Mouse (Mus musculus): ENCODE data around the gene Ndufb4. TPM values are rescaled to one million over a fixed set of nuclear protein-coding genes. Genes with fewer than 3 reads are reported as not detected.

The Ndufb4 gene
- total and polyA plus RNA-seq, 2 experiments from 2014 or later, result 32.3 to 90.7 TPM

- Histone ChIP-seq H3K4me2 (ENCODE audit: low read depth, low read length, poor library complexity, severe bottlenecking) (no peak overlapping the region), H3K36me3 (ENCODE audit: insufficient read depth, low read length) (no peaks in the 10 kb centered on the region), H3K27ac (ENCODE audit: low read depth, low read length) (no peak overlapping the region), H3K4me1 (ENCODE audit: insufficient read depth, low read length) (peaks cover 18% of the 10 kb centered on the region; the same call in 1 of the 2 replicates), H3K4me3 (ENCODE audit: low read depth, low read length) (no peak overlapping the region), H3K9me3 (ENCODE audit: low read length) (no peaks in the 10 kb centered on the region), H3K9ac (replicated peaks; ENCODE audit: low read length, poor library complexity, severe bottlenecking) (no peak overlapping the region), H3K27me3 (ENCODE audit: insufficient read depth, low read length) (no peaks in the 10 kb centered on the region)
- WGBS, result 62% methylated on average over 14 of the region's 14 CpGs
- no peak for ATAC-seq (ENCODE audit: low FRiP score)
- TF ChIP-seq CTCF (IDR thresholded peaks at IDR 0.05), result no peak
- no peak for DNase-seq (ENCODE audit: low spot score)
These were observed 33.2 kb upstream of the Ndufb4 start for GRCm38 (mm10) chr16:37687301-37687980.

- Histone ChIP-seq H3K4me3 (ENCODE audit: low read depth, low read length) (no peak overlapping the region), H3K9ac (replicated peaks; ENCODE audit: low read length, poor library complexity, severe bottlenecking) (no peak overlapping the region), H3K9me3 (ENCODE audit: low read length) (no peaks in the 10 kb centered on the region), H3K36me3 (ENCODE audit: insufficient read depth, low read length) (no peaks in the 10 kb centered on the region), H3K4me2 (ENCODE audit: low read depth, low read length, poor library complexity, severe bottlenecking) (no peak overlapping the region), H3K4me1 (ENCODE audit: insufficient read depth, low read length) (peaks cover 18% of the 10 kb centered on the region; the same call in 1 of the 2 replicates), H3K27ac (ENCODE audit: low read depth, low read length) (0 out of 2 replicates have a peak overlapping the region, but pooled peaks have one; percentile 13), H3K27me3 (ENCODE audit: insufficient read depth, low read length) (no peaks in the 10 kb centered on the region)
- DNase-seq (ENCODE audit: low spot score) (no peak), ATAC-seq (ENCODE audit: low FRiP score) (no peak)
- 60% methylated on average over 12 of the region's 12 CpGs for WGBS
- TF ChIP-seq CTCF (IDR thresholded peaks at IDR 0.05), result no peak
These were observed 32.6 kb upstream of the Ndufb4 start for GRCm38 (mm10) chr16:37686834-37687233.

GRCm38 (mm10) chr16:37685946-37686600 lies 31.8 kb upstream of the Ndufb4 start:
- H3K4me2 ChIP-seq (ENCODE audit: low read depth, low read length, poor library complexity, severe bottlenecking), result no peak overlapping the region
- H3K9me3 ChIP-seq (ENCODE audit: low read length), result no peaks in the 10 kb centered on the region
- ATAC-seq (ENCODE audit: low FRiP score), result no peak
- WGBS, result 56% methylated on average over 6 of the region's 6 CpGs
- H3K27ac ChIP-seq (ENCODE audit: low read depth, low read length), result no peak overlapping the region
- H3K4me1 ChIP-seq (ENCODE audit: insufficient read depth, low read length), result peaks cover 18% of the 10 kb centered on the region; the same call in 1 of the 2 replicates
- DNase-seq (ENCODE audit: low spot score), result no peak
- no peak overlapping the region for H3K4me3 ChIP-seq (ENCODE audit: low read depth, low read length)
- no peaks in the 10 kb centered on the region for H3K27me3 ChIP-seq (ENCODE audit: insufficient read depth, low read length)
- H3K36me3 ChIP-seq (ENCODE audit: insufficient read depth, low read length), result no peaks in the 10 kb centered on the region
- H3K9ac ChIP-seq (replicated peaks; ENCODE audit: low read length, poor library complexity, severe bottlenecking), result no peak overlapping the region
- TF ChIP-seq CTCF (IDR thresholded peaks at IDR 0.05), result no peak

- WGBS, result under 1% methylated on average over 25 of the region's 25 CpGs
- H3K4me1 ChIP-seq (ENCODE audit: insufficient read depth, low read length), result peaks cover 18% of the 10 kb centered on the region; the same call in 1 of the 2 replicates
- peak; percentile 73 for ATAC-seq (ENCODE audit: low FRiP score)
These were observed 30.6 kb upstream of the Ndufb4 start for GRCm38 (mm10) chr16:37684634-37685441.

GRCm38 (mm10) chr16:37684259-37684633 lies 30.0 kb upstream of the Ndufb4 start:
- Histone ChIP-seq H3K9me3 (ENCODE audit: low read length) (no peaks in the 10 kb centered on the region), H3K9ac (replicated peaks; ENCODE audit: low read length, poor library complexity, severe bottlenecking) (peak overlapping the region; percentile 55; the same call in 1 of the 2 replicates), H3K36me3 (ENCODE audit: insufficient read depth, low read length) (no peaks in the 10 kb centered on the region), H3K4me2 (ENCODE audit: low read depth, low read length, poor library complexity, severe bottlenecking) (peak overlapping the region; percentile 57), H3K4me1 (ENCODE audit: insufficient read depth, low read length) (peaks cover 18% of the 10 kb centered on the region; the same call in 1 of the 2 replicates), H3K4me3 (ENCODE audit: low read depth, low read length) (peak overlapping the region; percentile 33; the same call in 1 of the 2 replicates), H3K27ac (ENCODE audit: low read depth, low read length) (peak overlapping the region; percentile 81), H3K27me3 (ENCODE audit: insufficient read depth, low read length) (no peaks in the 10 kb centered on the region)
- TF ChIP-seq CTCF (IDR thresholded peaks at IDR 0.05), result no peak
- ATAC-seq (ENCODE audit: low FRiP score), result no peak
- WGBS, result 1% methylated on average over 8 of the region's 8 CpGs
- peak; percentile 40 for DNase-seq (ENCODE audit: low spot score)

More at GRCm38 (mm10) chr16:37684634-37685441, 30.6 kb upstream of the Ndufb4 start:
- Histone ChIP-seq H3K9me3 (ENCODE audit: low read length) (no peaks in the 10 kb centered on the region), H3K4me2 (ENCODE audit: low read depth, low read length, poor library complexity, severe bottlenecking) (peak overlapping the region; percentile 57), H3K27me3 (ENCODE audit: insufficient read depth, low read length) (no peaks in the 10 kb centered on the region), H3K36me3 (ENCODE audit: insufficient read depth, low read length) (no peaks in the 10 kb centered on the region), H3K4me3 (ENCODE audit: low read depth, low read length) (peak overlapping the region; percentile 33), H3K27ac (ENCODE audit: low read depth, low read length) (peak overlapping the region; percentile 81), H3K9ac (replicated peaks; ENCODE audit: low read length, poor library complexity, severe bottlenecking) (peak overlapping the region; percentile 55; the same call in 1 of the 2 replicates)
- TF ChIP-seq CTCF (IDR thresholded peaks at IDR 0.05), result peak; percentile 87
- DNase-seq (ENCODE audit: low spot score), result peak; percentile 97

Measured in midbrain, postnatal 0 days (tissue).